Mouse (Mus musculus) spleen, postnatal 36 days (tissue): Measurements from ENCODE around the gene Oxsm.
A peak's percentile ranks its signal among the peaks of the same experiment; 100 is the strongest.

ENCODE experiments used
- DNase-seq, 2 experiments: peaks; one replicate each; pipeline ENCODE4 v3.0.0; 2022; ENCODE audit warnings: low spot score in 2 of 2, mixed read lengths in 1 of 2

Oxsm gene

GRCm38 (mm10) chr14:16249171-16249874, at the start of gene Oxsm, which contains the start of gene Ngly1:
Oxsm (minus strand) TSS chr14:16249808.
Ngly1 (plus strand) TSS chr14:16249280.
- peak; percentile 82 to 83 for DNase-seq

GRCm38 (mm10) chr14:16296816-16297468, 47.3 kb upstream of the Oxsm start:
- no peak for DNase-seq

- DNase-seq: no peak
Observed at GRCm38 (mm10) chr14:16293921-16294320, 44.3 kb upstream of the Oxsm start.

- no peak for DNase-seq
Observed at GRCm38 (mm10) chr14:16293015-16293414, 43.4 kb upstream of the Oxsm start.

- no peak for DNase-seq
Observed at GRCm38 (mm10) chr14:16292371-16292770, 42.8 kb upstream of the Oxsm start.

- no peak for DNase-seq
Observed at GRCm38 (mm10) chr14:16283966-16284365, 34.4 kb upstream of the Oxsm start.

- no peak for DNase-seq
Observed at GRCm38 (mm10) chr14:16279196-16279595, 29.6 kb upstream of the Oxsm start.

- no peak for DNase-seq
Observed at GRCm38 (mm10) chr14:16273677-16274076, 24.1 kb upstream of the Oxsm start.

- DNase-seq: no peak
Observed at GRCm38 (mm10) chr14:16269776-16270175, 20.2 kb upstream of the Oxsm start.

GRCm38 (mm10) chr14:16267028-16267427, 17.4 kb upstream of the Oxsm start:
- DNase-seq: no peak

GRCm38 (mm10) chr14:16261869-16262268, 12.3 kb upstream of the Oxsm start:
- no peak for DNase-seq

- DNase-seq: no peak
Observed at GRCm38 (mm10) chr14:16260541-16260940, 10.9 kb upstream of the Oxsm start.

- no peak for DNase-seq
Observed at GRCm38 (mm10) chr14:16256209-16256608, 6.6 kb upstream of the Oxsm start.

GRCm38 (mm10) chr14:16255745-16256144, 6.1 kb upstream of the Oxsm start:
- DNase-seq: no peak

GRCm38 (mm10) chr14:16250099-16250498, 491 bp upstream of the Oxsm start:
- no peak for DNase-seq

GRCm38 (mm10) chr14:16248603-16249157, 928 bp downstream of the Oxsm start:
- DNase-seq: no peak

- no peak for DNase-seq
Observed at GRCm38 (mm10) chr14:16248135-16248534, 1.5 kb downstream of the Oxsm start.

- no peak for DNase-seq
Observed at GRCm38 (mm10) chr14:16246340-16246912, 3.2 kb downstream of the Oxsm start.

GRCm38 (mm10) chr14:16245127-16245526, 4.5 kb downstream of the Oxsm start:
- DNase-seq: no peak

- DNase-seq: no peak
Observed at GRCm38 (mm10) chr14:16244370-16244769, 5.2 kb downstream of the Oxsm start.

GRCm38 (mm10) chr14:16243603-16244209, 5.9 kb downstream of the Oxsm start:
- no peak for DNase-seq

- peak; percentile 89 to 90 for DNase-seq
Observed at GRCm38 (mm10) chr14:16242947-16243602, 6.5 kb downstream of the Oxsm start.
